In genomic region chr1:24005070-24005804, GRCm38 (mm10) we compare ENCODE assay signal across 7 mouse cellular contexts. TPM values are rescaled to one million over a fixed set of nuclear protein-coding genes. Genes with fewer than 3 reads are reported as not detected.
A peak's percentile ranks its signal among the peaks of the same experiment; 100 is the strongest.
DNase-seq lines count a peak whose midpoint lies in the region; ATAC-seq lines count a peak whose summit lies in the region.

Gene Sdhaf4, minus strand, starts transcription at chr1:24005656.

- peaks cover 12% of the 10 kb centered on the region for H3K36me3 ChIP-seq in embryonic facial prominence, embryonic 12.5 days
- no peaks in the 10 kb centered on the region; the same call in 1 of the 2 replicates for H3K36me3 ChIP-seq in limb, embryonic 11.5 days (ENCODE audit: control insufficient read depth, insufficient read depth, low read length)
- peaks cover 19% of the 10 kb centered on the region for H3K36me3 ChIP-seq in midbrain, embryonic 14.5 days (ENCODE audit: control insufficient read depth, insufficient read depth, low read length)

- peak; percentile 93 for DNase-seq in adrenal gland, postnatal 25 days
- peak; percentile 99 for DNase-seq in heart, adult 11 months
- peak; percentile 94 for DNase-seq in kidney, adult 18-20 months
- DNase-seq in limb, embryonic 11.5 days (ENCODE audit: low spot score), result peak; percentile 94
- DNase-seq in midbrain, embryonic 14.5 days, result peak; percentile 98
- DNase-seq in spleen, adult 18-20 months, result peak; percentile 82 to 92

- peak within 1 kb of the TSS; percentile 91 for H3K27ac ChIP-seq in embryonic facial prominence, embryonic 12.5 days
- peak within 1 kb of the TSS; percentile 68 for H3K27ac ChIP-seq in limb, embryonic 11.5 days (replicated peaks; ENCODE audit: low read depth, low read length)
- peak within 1 kb of the TSS; percentile 91 for H3K27ac ChIP-seq in midbrain, embryonic 14.5 days (replicated peaks; ENCODE audit: low read depth, low read length)

- ATAC-seq in embryonic facial prominence, embryonic 12.5 days (ENCODE audit: insufficient number of reproducible peaks, insufficient read depth, low FRiP score, low TSS enrichment), result peak; percentile 97
- peak; percentile 97 for ATAC-seq in limb, embryonic 11.5 days (ENCODE audit: insufficient number of reproducible peaks, low FRiP score, low TSS enrichment, low read depth)
- peak; percentile 97 for ATAC-seq in midbrain, embryonic 14.5 days (ENCODE audit: low FRiP score, low TSS enrichment)

- peak within 1 kb of the TSS; percentile 59 for H3K4me2 ChIP-seq in embryonic facial prominence, embryonic 12.5 days (replicated peaks)
- H3K4me2 ChIP-seq in limb, embryonic 11.5 days (ENCODE audit: low read depth, severe bottlenecking), result peak within 1 kb of the TSS; percentile 39
- H3K4me2 ChIP-seq in midbrain, embryonic 14.5 days (ENCODE audit: low read length), result peak within 1 kb of the TSS; percentile 70

- H3K4me3 ChIP-seq in embryonic facial prominence, embryonic 12.5 days, result peak within 1 kb of the TSS; percentile 62
- peak within 1 kb of the TSS; percentile 45 for H3K4me3 ChIP-seq in limb, embryonic 11.5 days (ENCODE audit: low read depth, low read length)
- peak within 1 kb of the TSS; percentile 61 for H3K4me3 ChIP-seq in midbrain, embryonic 14.5 days (replicated peaks; ENCODE audit: low read depth, low read length)

- H3K27me3 ChIP-seq in embryonic facial prominence, embryonic 12.5 days, result no peaks in the 10 kb centered on the region
- H3K27me3 ChIP-seq in limb, embryonic 11.5 days (ENCODE audit: control insufficient read depth, insufficient read depth, low read length), result no peaks in the 10 kb centered on the region
- H3K27me3 ChIP-seq in midbrain, embryonic 14.5 days (ENCODE audit: control insufficient read depth, insufficient read depth, low read length), result no peaks in the 10 kb centered on the region

- no peaks in the 10 kb centered on the region for H3K9me3 ChIP-seq in embryonic facial prominence, embryonic 12.5 days
- no peaks in the 10 kb centered on the region for H3K9me3 ChIP-seq in limb, embryonic 11.5 days (ENCODE audit: control insufficient read depth, low read length)
- no peaks in the 10 kb centered on the region for H3K9me3 ChIP-seq in midbrain, embryonic 14.5 days (ENCODE audit: control insufficient read depth, low read length)

- peak within 1 kb of the TSS; percentile 71 for H3K9ac ChIP-seq in embryonic facial prominence, embryonic 12.5 days
- H3K9ac ChIP-seq in limb, embryonic 11.5 days (ENCODE audit: low read length), result peak within 1 kb of the TSS; percentile 70
- H3K9ac ChIP-seq in midbrain, embryonic 14.5 days (replicated peaks; ENCODE audit: low read length), result peak within 1 kb of the TSS; percentile 78

- H3K4me1 ChIP-seq in embryonic facial prominence, embryonic 12.5 days, result no peaks in the 10 kb centered on the region
- H3K4me1 ChIP-seq in limb, embryonic 11.5 days (ENCODE audit: control insufficient read depth, insufficient read depth, low read length), result no peaks in the 10 kb centered on the region
- peaks cover 7% of the 10 kb centered on the region; the same call in 1 of the 2 replicates for H3K4me1 ChIP-seq in midbrain, embryonic 14.5 days (ENCODE audit: control insufficient read depth, insufficient read depth, low read length)

- 2% methylated on average over 47 of the region's 47 CpGs for WGBS in embryonic facial prominence, embryonic 12.5 days
- 1% methylated on average over 47 of the region's 47 CpGs for WGBS in limb, embryonic 11.5 days
- 2% methylated on average over 47 of the region's 47 CpGs for WGBS in midbrain, embryonic 14.5 days

RNA-seq across cellular contexts. Expression of gene Sdhaf4, which starts in this region (rescaled TPM):
- 59.7 and 68.2 TPM in 2 replicates for total RNA-seq in adrenal gland, postnatal 25 days (2021)
- polyA plus RNA-seq in embryonic facial prominence, embryonic 12.5 days (2016; fragmentation: Nextera tagmentation; extraction: Ambion mirVana), result 105 TPM in 2 replicates
- 95.7 and 98.4 TPM in 2 replicates for polyA plus RNA-seq in limb, embryonic 11.5 days (2014; fragmentation: Nextera tagmentation; extraction: Ambion mirVana)
- 115 and 124 TPM in 2 replicates for polyA plus RNA-seq in midbrain, embryonic 14.5 days (2014; fragmentation: Nextera tagmentation; extraction: Ambion mirVana)

Comparison
In these comparisons a context has a peak if more than half of its experiments do, and no peak if none do; other contexts are left out.
1. Peak in every context shown above with its lines: DNase-seq, ATAC-seq, H3K4me3 ChIP-seq and H3K27ac ChIP-seq.